Mouse (Mus musculus): ENCODE measurements around the gene Tpbgl.

Gene Tpbgl

DNA sequence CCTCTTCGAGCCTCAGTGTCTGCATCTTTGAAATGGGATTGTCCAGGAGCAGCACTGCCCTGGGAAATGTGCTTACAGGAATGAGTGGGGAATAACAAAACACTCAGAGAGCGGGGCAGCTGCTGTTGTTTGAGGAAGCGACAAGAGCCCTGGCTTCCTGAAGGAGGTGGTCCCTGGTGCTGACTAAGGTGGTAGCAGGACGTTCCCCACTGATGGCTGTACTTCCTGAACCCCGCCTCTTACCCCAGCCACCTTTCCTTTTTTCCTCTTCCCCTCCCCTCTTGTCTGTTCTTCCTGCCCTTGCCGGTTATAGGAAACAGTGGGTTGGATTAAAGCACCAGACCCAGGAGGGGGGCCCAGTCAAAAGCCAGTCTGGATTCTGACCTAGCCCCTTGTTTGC is 46.7 kb downstream of the Tpbgl start:
- DNase-seq (ENCODE audit: low spot score), result no peak

DNA sequence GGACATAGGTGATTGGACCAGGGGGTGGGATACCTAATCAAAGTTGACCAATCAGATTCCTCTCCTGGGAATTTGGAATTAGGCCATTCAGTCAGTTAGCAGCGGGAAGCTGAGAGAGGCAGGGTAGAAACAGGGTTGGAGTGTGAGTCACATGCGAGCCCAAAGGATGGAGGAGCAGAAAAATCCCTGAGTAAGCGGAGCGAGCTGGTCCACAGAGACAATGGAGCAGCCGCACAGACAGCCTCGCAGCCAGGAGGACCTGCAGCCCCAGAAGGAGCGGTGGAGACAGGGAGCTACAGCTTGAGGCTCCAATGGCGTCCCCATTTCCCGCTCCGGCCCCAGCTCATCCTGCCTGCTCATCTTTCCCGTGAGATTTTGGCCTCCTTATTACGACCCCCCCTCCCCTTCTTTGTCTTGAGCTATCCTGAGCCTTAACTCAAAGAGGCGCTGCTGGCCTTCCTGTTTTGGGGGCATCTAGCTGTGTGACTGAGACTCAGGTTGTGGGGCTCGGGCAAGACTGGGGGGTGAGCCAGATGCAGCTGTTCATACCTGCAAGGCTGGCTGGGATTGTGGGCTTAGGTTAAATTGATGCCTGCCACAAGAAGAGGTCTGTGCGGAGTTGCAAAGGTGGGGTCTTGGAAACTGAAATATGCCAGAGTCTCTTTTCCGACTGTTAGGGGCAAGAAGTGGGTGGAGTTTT is 47.3 kb downstream of the Tpbgl start:
- DNase-seq (ENCODE audit: low spot score), result no peak

DNA sequence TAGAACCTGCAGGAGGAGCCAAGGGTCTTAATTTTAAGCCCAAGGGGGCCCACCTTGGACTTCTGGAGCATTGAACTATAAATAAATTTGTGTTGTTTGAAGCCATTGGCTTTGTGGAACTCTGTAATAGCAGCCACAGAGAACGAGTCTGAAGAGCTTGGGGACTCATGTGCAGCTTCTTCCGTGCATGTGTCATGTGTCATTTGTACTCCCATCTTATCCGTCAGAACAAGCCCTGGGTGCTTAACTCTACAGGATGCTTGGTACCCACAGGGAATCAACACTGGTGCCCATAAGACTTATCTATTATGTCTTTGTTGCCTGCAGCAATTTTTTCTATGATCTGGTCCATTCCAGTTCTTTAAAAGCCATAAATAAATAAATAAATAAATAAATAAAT is 48.7 kb downstream of the Tpbgl start:
- no peak for DNase-seq (ENCODE audit: low spot score)

All from urinary bladder, postnatal 25 days (tissue).